Mouse (Mus musculus): ENCODE measurements around the gene Rhoq. TPM values are rescaled to one million over a fixed set of nuclear protein-coding genes. Genes with fewer than 3 reads are reported as not detected.

The Rhoq gene
- polyA plus RNA-seq (2012; rRNA removed), result 9.3 and 14.1 TPM in 2 replicates

GRCm38 (mm10) chr17:86962894-86963585 is at the start of gene Rhoq:
TSS of gene Rhoq (plus strand) at chr17:86963082.
- Histone ChIP-seq H3K4me3 (ENCODE audit: low read depth, low read length) (peak within 1 kb of the TSS; percentile 90), H3K4me1 (ENCODE audit: control insufficient read depth, insufficient read depth, insufficient read length, low read length) (peaks cover 12% of the 10 kb centered on the region; the same call in 1 of the 2 replicates), H3K27me3 (ENCODE audit: control insufficient read depth, insufficient read depth, low read length) (no peaks in the 10 kb centered on the region), H3K36me3 (ENCODE audit: control insufficient read depth, insufficient read depth, low read length) (peaks cover 2% of the 10 kb centered on the region; the same call in 1 of the 2 replicates), H3K27ac (ENCODE audit: insufficient read depth, low read depth, low read length) (peak within 1 kb of the TSS; percentile 38)
- WGBS, result under 1% methylated on average over 83 of the region's 86 CpGs
- TF ChIP-seq POLR2A (IDR thresholded peaks at IDR 0.05; ENCODE audit: low read depth, low read length) (peak; percentile 71), CTCF (IDR thresholded peaks at IDR 0.05; ENCODE audit: extremely low read depth, insufficient read length, insufficient replicate concordance, low read depth, low read length) (no peak)

GRCm38 (mm10) chr17:86915540-86915939 is 47.3 kb upstream of the Rhoq start:
- Histone ChIP-seq H3K4me1 (ENCODE audit: control insufficient read depth, insufficient read depth, insufficient read length, low read length) (peaks cover 1% of the 10 kb centered on the region; the same call in 1 of the 2 replicates), H3K36me3 (ENCODE audit: control insufficient read depth, insufficient read depth, low read length) (no peaks in the 10 kb centered on the region), H3K27ac (ENCODE audit: insufficient read depth, low read depth, low read length) (no peak overlapping the region), H3K4me3 (ENCODE audit: low read depth, low read length) (no peak overlapping the region), H3K27me3 (ENCODE audit: control insufficient read depth, insufficient read depth, low read length) (no peaks in the 10 kb centered on the region)
- 79% methylated on average over 4 of the region's 4 CpGs for WGBS
- TF ChIP-seq POLR2A (IDR thresholded peaks at IDR 0.05; ENCODE audit: low read depth, low read length) (no peak), CTCF (IDR thresholded peaks at IDR 0.05; ENCODE audit: extremely low read depth, insufficient read length, insufficient replicate concordance, low read depth, low read length) (no peak)

- WGBS, result 85% methylated on average over 10 of the region's 10 CpGs
- H3K4me3 ChIP-seq (ENCODE audit: low read depth, low read length), result no peak within 1 kb of the TSS
- H3K36me3 ChIP-seq (ENCODE audit: control insufficient read depth, insufficient read depth, low read length), result no peaks in the 10 kb centered on the region
- TF ChIP-seq POLR2A (IDR thresholded peaks at IDR 0.05; ENCODE audit: low read depth, low read length) (no peak), CTCF (IDR thresholded peaks at IDR 0.05; ENCODE audit: extremely low read depth, insufficient read length, insufficient replicate concordance, low read depth, low read length) (no peak)
- no peaks in the 10 kb centered on the region for H3K27me3 ChIP-seq (ENCODE audit: control insufficient read depth, insufficient read depth, low read length)
- H3K27ac ChIP-seq (ENCODE audit: insufficient read depth, low read depth, low read length), result no peak within 1 kb of the TSS
- H3K4me1 ChIP-seq (ENCODE audit: control insufficient read depth, insufficient read depth, insufficient read length, low read length), result peaks cover 1% of the 10 kb centered on the region; the same call in 1 of the 2 replicates
Observed at GRCm38 (mm10) chr17:86917048-86917447, 45.8 kb upstream of the Rhoq start, which contains the start of gene Tmem247. TSS of gene Tmem247 (plus strand) at chr17:86917348.

- H3K36me3 ChIP-seq (ENCODE audit: control insufficient read depth, insufficient read depth, low read length), result no peaks in the 10 kb centered on the region
- H3K27ac ChIP-seq (ENCODE audit: insufficient read depth, low read depth, low read length), result no peak overlapping the region
- no peak overlapping the region for H3K4me3 ChIP-seq (ENCODE audit: low read depth, low read length)
- no peaks in the 10 kb centered on the region for H3K27me3 ChIP-seq (ENCODE audit: control insufficient read depth, insufficient read depth, low read length)
- peaks cover 1% of the 10 kb centered on the region; the same call in 1 of the 2 replicates for H3K4me1 ChIP-seq (ENCODE audit: control insufficient read depth, insufficient read depth, insufficient read length, low read length)
- no peak for TF ChIP-seq POLR2A (IDR thresholded peaks at IDR 0.05; ENCODE audit: low read depth, low read length)
- TF ChIP-seq CTCF (IDR thresholded peaks at IDR 0.05; ENCODE audit: extremely low read depth, insufficient read length, insufficient replicate concordance, low read depth, low read length), result peak; percentile 61; the same call in 1 of the 2 replicates
- 47% methylated on average over 6 of the region's 6 CpGs for WGBS
Observed at GRCm38 (mm10) chr17:86918786-86919185, 44.1 kb upstream of the Rhoq start.

GRCm38 (mm10) chr17:86919729-86920128 is 43.2 kb upstream of the Rhoq start:
- no peak overlapping the region for H3K4me3 ChIP-seq (ENCODE audit: low read depth, low read length)
- peaks cover 1% of the 10 kb centered on the region; the same call in 1 of the 2 replicates for H3K4me1 ChIP-seq (ENCODE audit: control insufficient read depth, insufficient read depth, insufficient read length, low read length)
- 34% methylated on average over 11 of the region's 11 CpGs for WGBS
- H3K27me3 ChIP-seq (ENCODE audit: control insufficient read depth, insufficient read depth, low read length), result no peaks in the 10 kb centered on the region
- no peak overlapping the region for H3K27ac ChIP-seq (ENCODE audit: insufficient read depth, low read depth, low read length)
- no peak for TF ChIP-seq CTCF (IDR thresholded peaks at IDR 0.05; ENCODE audit: extremely low read depth, insufficient read length, insufficient replicate concordance, low read depth, low read length)
- no peak for TF ChIP-seq POLR2A (IDR thresholded peaks at IDR 0.05; ENCODE audit: low read depth, low read length)
- H3K36me3 ChIP-seq (ENCODE audit: control insufficient read depth, insufficient read depth, low read length), result no peaks in the 10 kb centered on the region

- no peak overlapping the region for H3K27ac ChIP-seq (ENCODE audit: insufficient read depth, low read depth, low read length)
- H3K4me1 ChIP-seq (ENCODE audit: control insufficient read depth, insufficient read depth, insufficient read length, low read length), result no peaks in the 10 kb centered on the region
- H3K4me3 ChIP-seq (ENCODE audit: low read depth, low read length), result no peak overlapping the region
- no peak for TF ChIP-seq POLR2A (IDR thresholded peaks at IDR 0.05; ENCODE audit: low read depth, low read length)
- TF ChIP-seq CTCF (IDR thresholded peaks at IDR 0.05; ENCODE audit: extremely low read depth, insufficient read length, insufficient replicate concordance, low read depth, low read length), result no peak
- H3K36me3 ChIP-seq (ENCODE audit: control insufficient read depth, insufficient read depth, low read length), result no peaks in the 10 kb centered on the region
- no peaks in the 10 kb centered on the region for H3K27me3 ChIP-seq (ENCODE audit: control insufficient read depth, insufficient read depth, low read length)
- 77% methylated on average over 3 of the region's 3 CpGs for WGBS
Observed at GRCm38 (mm10) chr17:86924679-86925078, 38.2 kb upstream of the Rhoq start.

GRCm38 (mm10) chr17:86926836-86927235 is 36.0 kb upstream of the Rhoq start:
- Histone ChIP-seq H3K4me1 (ENCODE audit: control insufficient read depth, insufficient read depth, insufficient read length, low read length) (peaks cover 5% of the 10 kb centered on the region), H3K27ac (ENCODE audit: insufficient read depth, low read depth, low read length) (no peak overlapping the region), H3K36me3 (ENCODE audit: control insufficient read depth, insufficient read depth, low read length) (no peaks in the 10 kb centered on the region), H3K27me3 (ENCODE audit: control insufficient read depth, insufficient read depth, low read length) (no peaks in the 10 kb centered on the region), H3K4me3 (ENCODE audit: low read depth, low read length) (no peak overlapping the region)
- 84% methylated on average over 3 of the region's 3 CpGs for WGBS
- TF ChIP-seq POLR2A (IDR thresholded peaks at IDR 0.05; ENCODE audit: low read depth, low read length) (no peak), CTCF (IDR thresholded peaks at IDR 0.05; ENCODE audit: extremely low read depth, insufficient read length, insufficient replicate concordance, low read depth, low read length) (no peak)
